Mouse (Mus musculus) left cerebral cortex, postnatal 36 days (tissue): Measurements from ENCODE around the gene Serpinb9g. TPM values are rescaled to one million over a fixed set of nuclear protein-coding genes. Genes with fewer than 3 reads are reported as not detected.
"Not testable (repeated sequence)": the region's sequence is repeated elsewhere in the genome, so short reads cannot be mapped to it uniquely, and the experiment has no call there.

Experiments
- DNase-seq, 2 experiments: peaks; one replicate each; pipeline ENCODE4 v3.0.0; 2021 to 2022; ENCODE audit warnings: low spot score in 2 of 2, mixed read lengths in 1 of 2
- intact Hi-C: fragments of 180-260 bp; cut with DNase I; formaldehyde crosslinking; loops from one replicate; pipeline ENCODE4 v1.15.1; 2025
- total RNA-seq, 2 experiments: library from RNA; stranded (reverse); gene quantifications; 2 replicates each; pipeline ENCODE4 v1.2.3; 2021

The Serpinb9g gene
- total RNA-seq = not detected

DNA sequence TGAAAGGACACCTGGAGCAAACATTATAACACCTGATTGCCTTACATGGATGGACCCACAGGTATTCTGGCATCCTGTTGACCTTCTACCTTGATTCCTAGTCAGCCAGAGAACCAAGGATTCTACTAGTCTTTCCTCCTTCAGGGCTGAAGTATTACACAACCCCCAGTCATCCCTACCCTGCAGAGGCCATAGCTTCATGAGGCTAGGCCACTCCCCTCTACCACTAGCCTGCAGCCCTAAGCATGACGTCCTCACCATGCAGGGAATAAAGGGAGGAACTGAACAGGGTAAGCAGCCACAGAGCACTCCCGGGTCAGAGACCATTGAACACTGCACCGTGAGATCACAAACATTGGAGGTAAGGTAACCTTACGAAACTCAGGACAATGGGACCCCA, at the start of gene Serpinb9g:
Gene Serpinb9g, plus strand, starts transcription at position 301 of the 400 bp plus-strand sequence.
- DNase-seq, intact Hi-C loops: not testable (repeated sequence)

DNA sequence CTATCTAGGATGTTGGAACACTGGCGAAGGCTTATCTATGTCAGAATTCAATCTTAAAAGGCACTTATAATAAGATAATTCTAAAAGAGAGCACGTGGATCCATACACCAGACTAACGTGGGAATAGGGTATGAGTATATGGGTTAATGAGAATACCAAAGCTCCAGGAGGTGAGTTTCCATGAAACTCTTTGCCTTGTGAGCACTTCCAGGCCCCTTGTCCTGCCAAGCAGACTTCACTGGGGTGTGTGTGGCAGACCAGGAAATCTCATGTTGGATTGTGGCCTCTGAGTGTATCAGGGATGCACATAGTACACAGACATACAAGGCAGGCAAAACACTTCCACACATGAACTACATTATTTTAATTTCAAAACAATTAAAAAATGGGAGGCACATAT, 718 bp upstream of the Serpinb9g start:
- DNase-seq, intact Hi-C loops: not testable (repeated sequence)

DNA sequence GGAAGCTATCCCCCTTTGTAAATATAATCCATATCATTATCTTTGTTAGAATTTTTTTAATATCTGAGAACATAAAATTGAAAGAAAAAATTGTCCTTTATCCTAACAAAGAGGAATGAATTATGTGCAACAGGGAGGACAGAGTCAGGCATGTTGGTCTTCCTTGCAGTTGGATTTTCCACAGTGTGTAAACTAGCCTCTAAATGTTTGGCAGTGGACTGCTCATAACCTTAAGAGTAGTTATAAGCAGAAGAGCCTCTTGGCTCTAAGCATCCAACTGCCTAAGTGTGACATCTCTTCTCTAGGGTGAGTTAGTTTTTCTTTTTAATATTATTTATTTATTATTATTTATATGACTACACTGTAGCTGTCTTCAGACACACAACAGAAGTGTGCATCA, 40.0 kb downstream of the Serpinb9g start:
- intact Hi-C loops = no loop called here
- no peak for DNase-seq

DNA sequence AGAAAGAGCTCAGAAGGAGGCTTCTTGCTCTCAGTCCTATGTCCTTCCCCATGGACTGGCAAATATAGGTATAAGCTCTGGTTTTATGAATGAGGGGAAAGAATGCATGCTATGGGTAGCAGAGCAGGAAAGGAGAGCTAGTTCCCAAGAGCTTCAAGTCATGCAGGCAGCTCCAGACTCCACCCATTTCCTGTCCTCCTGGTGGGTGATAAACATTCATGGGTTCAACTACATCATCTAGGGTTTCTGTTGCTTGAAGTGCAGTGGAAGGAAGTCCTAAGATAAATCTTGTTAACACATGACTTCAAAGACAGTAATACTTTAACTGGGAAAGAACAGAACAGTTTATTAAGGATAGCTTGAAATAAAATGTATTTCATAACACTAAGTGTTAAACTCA, 48.2 kb downstream of the Serpinb9g start:
- intact Hi-C loops = no loop called here
- DNase-seq = no peak

Other genes with a start within 250 kb of the Serpinb9g start
- not detected for gene Serpinb9e, start 235.2 kb upstream of the Serpinb9g start, total RNA-seq
- not detected for gene Serpinb9f, start 160.7 kb upstream of the Serpinb9g start, total RNA-seq
- gene Gm11397, start 89.0 kb upstream of the Serpinb9g start, total RNA-seq = not detected
- not detected for gene Serpinb6d, start 176.6 kb downstream of the Serpinb9g start, total RNA-seq